Mouse (Mus musculus): ENCODE measurements around the gene Camp. TPM values are rescaled to one million over a fixed set of nuclear protein-coding genes. Genes with fewer than 3 reads are reported as not detected.

The Camp gene
- polyA plus RNA-seq, 1 experiment from 2014 or later = 0.76 TPM

GRCm38 (mm10) chr9:109886259-109886658 lies 36.8 kb upstream of the Camp start:
- no peaks in the 10 kb centered on the region for H3K4me1 ChIP-seq (ENCODE audit: control insufficient read depth, insufficient read depth, low read length)
- no peak overlapping the region for H3K4me3 ChIP-seq (ENCODE audit: low read depth, low read length)
- no peaks in the 10 kb centered on the region for H3K27me3 ChIP-seq (ENCODE audit: control insufficient read depth, insufficient read depth, low read length)
- H3K36me3 ChIP-seq (ENCODE audit: control insufficient read depth, insufficient read depth, low read length) = peaks cover 81% of the 10 kb centered on the region
- H3K4me2 ChIP-seq (ENCODE audit: low read depth, low read length) = no peak overlapping the region
- H3K9me3 ChIP-seq (ENCODE audit: control insufficient read depth, low read length) = no peaks in the 10 kb centered on the region
- H3K27ac ChIP-seq (ENCODE audit: low read depth, low read length) = no peak overlapping the region
- ATAC-seq (ENCODE audit: low read depth) = no peak
- WGBS = 90% methylated on average over 4 of the region's 4 CpGs
- H3K9ac ChIP-seq (replicated peaks; ENCODE audit: low read depth, low read length) = no peak overlapping the region

- Histone ChIP-seq H3K27me3 (ENCODE audit: control insufficient read depth, insufficient read depth, low read length) (no peaks in the 10 kb centered on the region), H3K27ac (ENCODE audit: low read depth, low read length) (no peak overlapping the region), H3K36me3 (ENCODE audit: control insufficient read depth, insufficient read depth, low read length) (peaks cover 33% of the 10 kb centered on the region), H3K4me3 (ENCODE audit: low read depth, low read length) (no peak overlapping the region), H3K4me2 (ENCODE audit: low read depth, low read length) (no peak overlapping the region), H3K9ac (replicated peaks; ENCODE audit: low read depth, low read length) (no peak overlapping the region), H3K9me3 (ENCODE audit: control insufficient read depth, low read length) (no peaks in the 10 kb centered on the region), H3K4me1 (ENCODE audit: control insufficient read depth, insufficient read depth, low read length) (peaks cover 11% of the 10 kb centered on the region)
- no peak for ATAC-seq (ENCODE audit: low read depth)
- WGBS = 98% methylated on average over 1 of the region's 1 CpGs
Observed at GRCm38 (mm10) chr9:109879305-109879704, 29.9 kb upstream of the Camp start.

GRCm38 (mm10) chr9:109877666-109878065 lies 28.2 kb upstream of the Camp start:
- H3K4me1 ChIP-seq (ENCODE audit: control insufficient read depth, insufficient read depth, low read length) = peaks cover 11% of the 10 kb centered on the region
- H3K9me3 ChIP-seq (ENCODE audit: control insufficient read depth, low read length) = no peaks in the 10 kb centered on the region
- H3K4me2 ChIP-seq (ENCODE audit: low read depth, low read length) = peak overlapping the region; percentile 89; the same call in 1 of the 2 replicates
- H3K4me3 ChIP-seq (ENCODE audit: low read depth, low read length) = no peak overlapping the region
- peaks cover 23% of the 10 kb centered on the region; the same call in 1 of the 2 replicates for H3K36me3 ChIP-seq (ENCODE audit: control insufficient read depth, insufficient read depth, low read length)
- no peak overlapping the region for H3K27ac ChIP-seq (ENCODE audit: low read depth, low read length)
- no peak for ATAC-seq (ENCODE audit: low read depth)
- no peaks in the 10 kb centered on the region for H3K27me3 ChIP-seq (ENCODE audit: control insufficient read depth, insufficient read depth, low read length)
- 80% methylated on average over 5 of the region's 5 CpGs for WGBS
- no peak overlapping the region for H3K9ac ChIP-seq (replicated peaks; ENCODE audit: low read depth, low read length)

GRCm38 (mm10) chr9:109876756-109877155 lies 27.3 kb upstream of the Camp start:
- Histone ChIP-seq H3K4me2 (ENCODE audit: low read depth, low read length) (peak overlapping the region; percentile 89), H3K9ac (replicated peaks; ENCODE audit: low read depth, low read length) (peak overlapping the region; percentile 32; the same call in 1 of the 2 replicates), H3K4me3 (ENCODE audit: low read depth, low read length) (peak overlapping the region; percentile 91), H3K4me1 (ENCODE audit: control insufficient read depth, insufficient read depth, low read length) (peaks cover 11% of the 10 kb centered on the region), H3K36me3 (ENCODE audit: control insufficient read depth, insufficient read depth, low read length) (peaks cover 15% of the 10 kb centered on the region; the same call in 1 of the 2 replicates), H3K27ac (ENCODE audit: low read depth, low read length) (no peak overlapping the region), H3K27me3 (ENCODE audit: control insufficient read depth, insufficient read depth, low read length) (no peaks in the 10 kb centered on the region), H3K9me3 (ENCODE audit: control insufficient read depth, low read length) (no peaks in the 10 kb centered on the region)
- 8% methylated on average over 3 of the region's 3 CpGs for WGBS
- no peak for ATAC-seq (ENCODE audit: low read depth)

- H3K4me3 ChIP-seq (ENCODE audit: low read depth, low read length) = peak overlapping the region; percentile 91
- H3K9ac ChIP-seq (replicated peaks; ENCODE audit: low read depth, low read length) = peak overlapping the region; percentile 79
- H3K27ac ChIP-seq (ENCODE audit: low read depth, low read length) = peak overlapping the region; percentile 57
- peak; percentile 70 for ATAC-seq (ENCODE audit: low read depth)
- H3K9me3 ChIP-seq (ENCODE audit: control insufficient read depth, low read length) = no peaks in the 10 kb centered on the region
- under 1% methylated on average over 75 of the region's 76 CpGs for WGBS
- H3K27me3 ChIP-seq (ENCODE audit: control insufficient read depth, insufficient read depth, low read length) = no peaks in the 10 kb centered on the region
- peaks cover 11% of the 10 kb centered on the region for H3K4me1 ChIP-seq (ENCODE audit: control insufficient read depth, insufficient read depth, low read length)
- peak overlapping the region; percentile 89 for H3K4me2 ChIP-seq (ENCODE audit: low read depth, low read length)
- peaks cover 10% of the 10 kb centered on the region; the same call in 1 of the 2 replicates for H3K36me3 ChIP-seq (ENCODE audit: control insufficient read depth, insufficient read depth, low read length)
Observed at GRCm38 (mm10) chr9:109875695-109876601, 26.5 kb upstream of the Camp start.

GRCm38 (mm10) chr9:109874797-109875691 lies 25.6 kb upstream of the Camp start, which contains the start of gene Cdc25a:
Gene Cdc25a, plus strand, starts transcription at chr9:109875579.
- Histone ChIP-seq H3K9me3 (ENCODE audit: control insufficient read depth, low read length) (no peaks in the 10 kb centered on the region), H3K27me3 (ENCODE audit: control insufficient read depth, insufficient read depth, low read length) (no peaks in the 10 kb centered on the region), H3K4me2 (ENCODE audit: low read depth, low read length) (peak within 1 kb of the TSS; percentile 89), H3K9ac (replicated peaks; ENCODE audit: low read depth, low read length) (peak within 1 kb of the TSS; percentile 79), H3K4me3 (ENCODE audit: low read depth, low read length) (peak within 1 kb of the TSS; percentile 91), H3K4me1 (ENCODE audit: control insufficient read depth, insufficient read depth, low read length) (peaks cover 11% of the 10 kb centered on the region), H3K36me3 (ENCODE audit: control insufficient read depth, insufficient read depth, low read length) (peaks cover 3% of the 10 kb centered on the region; the same call in 1 of the 2 replicates), H3K27ac (ENCODE audit: low read depth, low read length) (peak within 1 kb of the TSS; percentile 57)
- ATAC-seq (ENCODE audit: low read depth) = peak; percentile 92
- 8% methylated on average over 33 of the region's 33 CpGs for WGBS

- ATAC-seq (ENCODE audit: low read depth) = no peak
Observed at GRCm38 (mm10) chr9:109870983-109871572, 21.7 kb upstream of the Camp start.

GRCm38 (mm10) chr9:109866218-109866617 lies 16.8 kb upstream of the Camp start:
- H3K4me2 ChIP-seq (ENCODE audit: low read depth, low read length) = no peak overlapping the region
- H3K9ac ChIP-seq (replicated peaks; ENCODE audit: low read depth, low read length) = no peak overlapping the region
- no peaks in the 10 kb centered on the region for H3K4me1 ChIP-seq (ENCODE audit: control insufficient read depth, insufficient read depth, low read length)
- no peak overlapping the region for H3K27ac ChIP-seq (ENCODE audit: low read depth, low read length)
- no peaks in the 10 kb centered on the region for H3K36me3 ChIP-seq (ENCODE audit: control insufficient read depth, insufficient read depth, low read length)
- ATAC-seq (ENCODE audit: low read depth) = no peak
- H3K27me3 ChIP-seq (ENCODE audit: control insufficient read depth, insufficient read depth, low read length) = no peaks in the 10 kb centered on the region
- 63% methylated on average over 2 of the region's 2 CpGs for WGBS
- no peaks in the 10 kb centered on the region for H3K9me3 ChIP-seq (ENCODE audit: control insufficient read depth, low read length)
- H3K4me3 ChIP-seq (ENCODE audit: low read depth, low read length) = no peak overlapping the region

More at GRCm38 (mm10) chr9:109870983-109871572, 21.7 kb upstream of the Camp start:
- Histone ChIP-seq H3K4me3 (ENCODE audit: low read depth, low read length) (no peak overlapping the region), H3K9ac (replicated peaks; ENCODE audit: low read depth, low read length) (no peak overlapping the region), H3K4me2 (ENCODE audit: low read depth, low read length) (no peak overlapping the region), H3K36me3 (ENCODE audit: control insufficient read depth, insufficient read depth, low read length) (no peaks in the 10 kb centered on the region), H3K4me1 (ENCODE audit: control insufficient read depth, insufficient read depth, low read length) (0 out of 2 replicates have a peak, but pooled peaks cover 2% of the 10 kb centered on the region), H3K9me3 (ENCODE audit: control insufficient read depth, low read length) (no peaks in the 10 kb centered on the region), H3K27me3 (ENCODE audit: control insufficient read depth, insufficient read depth, low read length) (no peaks in the 10 kb centered on the region), H3K27ac (ENCODE audit: low read depth, low read length) (no peak overlapping the region)
- WGBS = 53% methylated on average over 6 of the region's 6 CpGs
